Mouse (Mus musculus): Measurements from ENCODE around the gene 6330409D20Rik.
A peak's percentile ranks its signal among the peaks of the same experiment; 100 is the strongest.

6330409D20Rik gene

DNA sequence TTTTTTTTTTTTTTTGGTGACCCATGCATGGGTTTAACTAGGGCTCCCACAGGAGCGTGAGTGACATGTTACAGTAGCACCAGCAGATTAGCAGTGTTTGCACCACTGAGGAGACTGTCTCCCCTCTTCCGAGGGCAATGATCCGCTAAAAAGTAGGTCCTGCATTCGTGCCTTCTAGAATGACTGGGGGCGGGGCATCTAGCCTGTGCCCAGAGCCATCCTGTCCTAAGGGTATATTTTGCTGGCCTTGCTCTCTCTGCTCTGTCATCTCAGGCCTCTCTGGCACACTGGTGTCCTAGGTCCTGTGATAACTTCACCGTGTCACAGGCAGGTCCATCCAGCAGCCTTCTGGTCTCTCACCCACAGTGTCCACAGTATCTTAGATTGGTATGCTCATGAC is 41.1 kb downstream of the 6330409D20Rik start:
- no peak for DNase-seq (ENCODE audit: low spot score in 2 of 2)

- no peak for DNase-seq (ENCODE audit: low spot score in 2 of 2)
These were observed 46.1 kb downstream of the 6330409D20Rik start for GRCm38 (mm10) chr2:32694691-32695090.

DNA sequence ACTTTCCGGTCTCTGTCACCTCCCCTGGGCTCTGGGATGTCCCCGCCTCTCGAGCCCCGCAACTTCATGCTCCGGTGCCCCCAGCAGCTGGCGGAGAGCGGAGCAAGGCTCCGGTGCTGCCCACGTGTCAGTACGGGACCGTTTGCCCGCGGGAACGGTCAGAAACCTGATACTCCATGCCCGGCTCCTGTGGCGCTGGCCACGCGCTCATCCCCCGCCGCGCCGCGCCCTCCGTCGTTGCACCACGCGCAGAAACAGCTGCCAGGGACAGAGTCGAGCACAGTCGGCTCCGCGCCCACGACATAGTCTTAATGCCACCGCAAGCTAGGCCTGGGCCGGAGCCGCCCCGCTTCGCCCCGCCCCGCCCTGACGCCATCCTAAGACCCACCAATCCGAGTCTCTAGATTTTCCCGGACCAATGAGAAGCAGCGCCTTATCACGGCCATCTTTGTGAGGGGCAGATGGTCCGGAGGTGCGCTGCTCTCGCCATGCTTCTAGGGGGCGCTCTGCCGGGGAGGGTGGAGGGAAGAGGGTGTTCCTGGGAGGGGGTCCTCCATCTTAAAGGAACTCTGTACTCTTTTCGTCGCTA is 46.9 kb downstream of the 6330409D20Rik start:
- peak; percentile 79 to 89 for DNase-seq (ENCODE audit: low spot score in 2 of 2)

DNA sequence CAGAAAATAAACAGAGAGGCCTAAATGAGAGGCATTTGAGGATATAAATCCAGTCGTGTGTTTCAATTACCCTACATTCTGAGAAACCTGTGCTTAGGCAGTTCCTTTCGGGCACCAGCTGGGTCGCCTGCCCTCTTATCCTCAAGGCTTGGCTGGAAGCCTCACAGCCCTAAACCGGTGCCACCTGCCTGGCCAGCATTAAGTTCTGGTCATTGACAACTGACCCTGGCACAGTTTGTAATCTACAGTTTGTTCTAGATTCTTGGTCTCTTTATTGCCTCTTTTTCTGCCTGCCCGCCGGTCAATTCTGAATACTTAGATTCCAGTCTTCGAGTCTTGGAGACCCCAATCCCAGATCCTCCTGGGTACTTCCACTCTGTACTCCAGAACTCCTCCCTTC is 47.5 kb downstream of the 6330409D20Rik start:
- DNase-seq (ENCODE audit: low spot score in 2 of 2) = no peak

DNA sequence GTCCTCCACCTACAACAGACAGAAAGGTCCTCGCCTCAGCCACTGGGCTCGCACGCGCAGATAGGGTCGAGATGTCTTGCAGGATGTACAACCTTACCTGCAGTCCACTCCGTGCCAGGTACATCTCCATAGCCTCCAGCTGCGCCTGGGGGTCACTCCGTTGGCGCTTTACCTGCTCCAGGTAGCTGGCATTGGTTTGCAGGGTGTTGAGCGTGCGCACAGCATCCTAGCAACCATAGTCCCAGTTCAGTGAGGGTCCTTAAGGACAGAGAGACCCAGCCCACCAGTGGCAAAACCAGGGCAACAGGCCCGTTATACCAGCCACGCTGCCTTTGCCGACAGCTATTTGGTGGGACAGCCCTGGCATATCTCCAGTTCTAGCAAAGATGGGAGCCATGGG is 48.3 kb downstream of the 6330409D20Rik start:
- DNase-seq (ENCODE audit: low spot score in 2 of 2) = no peak

GRCm38 (mm10) chr2:32691041-32691440 is 49.8 kb downstream of the 6330409D20Rik start:
- DNase-seq (ENCODE audit: low spot score in 2 of 2) = no peak

GRCm38 (mm10) chr2:32689420-32689819 is 51.4 kb downstream of the 6330409D20Rik start:
- DNase-seq (ENCODE audit: low spot score in 2 of 2) = peak; percentile 75 to 89

- no peak for DNase-seq (ENCODE audit: low spot score in 2 of 2)
These were observed 53.3 kb downstream of the 6330409D20Rik start for GRCm38 (mm10) chr2:32687562-32687961.

GRCm38 (mm10) chr2:32686640-32687039 is 54.2 kb downstream of the 6330409D20Rik start:
- no peak for DNase-seq (ENCODE audit: low spot score in 2 of 2)

- DNase-seq (ENCODE audit: low spot score in 2 of 2) = no peak
These were observed 55.0 kb downstream of the 6330409D20Rik start for GRCm38 (mm10) chr2:32685807-32686206.

DNA sequence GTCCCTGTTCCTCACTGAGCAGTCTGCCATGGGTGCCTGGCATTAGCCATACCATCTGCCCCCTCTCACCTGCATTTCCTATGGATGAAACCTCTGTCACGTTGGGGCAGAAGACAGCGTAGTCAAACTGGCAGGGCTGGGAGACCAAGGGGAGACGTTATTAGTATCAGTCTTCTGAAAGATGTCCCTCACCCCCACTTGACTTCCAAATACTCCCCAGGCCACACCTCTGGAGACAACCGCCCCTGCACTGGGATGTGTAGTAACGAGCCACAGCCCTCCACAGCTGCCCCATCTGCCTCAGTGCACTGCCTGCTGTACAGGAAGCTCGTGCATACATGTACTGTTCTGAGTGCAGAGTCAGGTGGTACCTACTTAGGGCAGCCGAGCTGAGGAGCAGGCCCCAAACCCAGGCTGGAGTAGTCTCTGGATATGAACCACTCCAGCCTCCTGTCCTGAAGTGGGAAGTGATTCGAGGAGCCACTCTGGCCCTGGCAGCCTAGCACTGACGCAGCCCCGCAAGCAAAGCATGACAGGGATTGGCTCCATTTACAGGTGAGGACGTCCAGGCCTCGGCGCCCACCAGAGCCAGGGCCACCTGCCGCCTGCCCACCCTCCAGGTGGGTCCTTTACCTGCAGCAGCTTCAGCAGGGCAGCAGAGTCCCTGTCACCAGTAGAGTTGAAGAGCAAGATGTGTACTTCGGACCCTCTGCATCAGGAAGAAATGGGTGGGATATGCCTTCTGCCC is 56.0 kb downstream of the 6330409D20Rik start:
- no peak for DNase-seq (ENCODE audit: low spot score in 2 of 2)

GRCm38 (mm10) chr2:32683701-32684100 is 57.1 kb downstream of the 6330409D20Rik start:
- no peak for DNase-seq (ENCODE audit: low spot score in 2 of 2)

DNA sequence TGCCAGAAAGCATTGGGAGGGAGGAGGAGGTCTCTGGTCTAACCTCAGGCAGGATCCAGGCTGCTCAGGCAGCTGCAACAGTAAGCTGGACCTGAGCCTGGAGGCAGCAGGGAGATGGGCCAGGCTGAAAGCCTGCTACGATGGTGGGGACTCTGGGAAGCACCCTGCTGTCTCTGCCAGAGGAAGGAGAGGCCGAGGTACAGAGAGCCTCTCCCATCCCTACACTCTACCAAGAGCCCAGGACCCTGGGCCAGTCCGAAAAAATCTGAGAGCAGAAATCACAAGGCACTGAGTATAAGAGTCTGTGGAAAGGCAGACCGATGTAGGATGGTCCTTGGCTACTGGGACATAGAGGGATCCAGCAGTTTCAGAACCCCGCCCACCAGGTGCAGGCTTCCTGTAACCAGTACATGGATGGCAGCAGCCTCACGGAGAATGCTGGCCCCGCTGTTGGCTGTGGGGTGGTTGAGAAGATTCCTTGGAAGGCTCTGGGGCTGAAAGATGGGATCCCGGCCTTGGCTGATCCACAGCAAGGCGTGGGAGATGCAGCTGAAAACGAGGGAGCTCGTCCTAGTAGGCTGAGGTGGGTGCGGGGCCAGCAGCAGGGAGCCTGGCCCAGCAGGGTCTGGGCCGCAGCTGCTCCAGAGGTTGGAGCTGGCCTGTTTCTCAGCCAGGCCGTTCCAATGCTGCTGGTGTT is 57.9 kb downstream of the 6330409D20Rik start:
- DNase-seq (ENCODE audit: low spot score in 2 of 2) = no peak

Measured in spleen, postnatal 14 days (tissue).